Mouse (Mus musculus) urinary bladder, postnatal 10 days (tissue): ENCODE data around the gene Plekho2.

Source experiments
- DNase-seq: peaks from one replicate; pipeline ENCODE4 v3.0.0; 2022; ENCODE audit warnings: low spot score

Gene Plekho2

DNA sequence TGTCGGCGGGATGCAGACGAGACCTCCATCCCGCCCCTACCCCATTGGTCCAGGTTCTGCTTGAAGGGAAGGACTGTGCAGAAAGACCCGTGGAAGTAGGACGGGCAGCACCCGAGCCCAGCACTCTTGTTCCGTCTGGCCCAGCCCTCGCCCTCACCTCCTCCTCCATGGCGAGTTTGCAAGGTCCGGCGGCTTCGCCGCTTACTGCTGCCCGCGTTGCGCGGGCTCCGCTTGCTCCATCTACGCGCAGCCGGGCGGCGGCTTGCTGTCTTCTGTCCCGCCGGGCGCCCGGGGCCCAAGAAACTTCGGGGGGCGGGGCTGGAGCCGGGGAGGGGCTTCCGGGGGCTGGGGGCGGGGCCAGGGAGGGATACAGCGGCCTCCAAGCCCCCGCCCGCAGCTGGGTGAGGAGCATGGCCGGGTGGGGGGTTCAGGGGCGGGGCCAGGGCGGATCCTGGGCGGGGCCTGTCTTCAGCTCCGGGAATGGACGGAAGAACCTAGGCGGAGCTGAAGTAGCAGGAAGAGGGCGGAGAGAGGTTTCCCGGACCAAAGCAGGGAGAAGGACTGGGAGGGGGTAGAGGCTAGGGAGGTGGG, at the start of gene Plekho2:
Plekho2 (minus strand) TSS at position 260 of the 591 bp plus-strand sequence.
- peak; percentile 59 for DNase-seq

GRCm38 (mm10) chr9:65629025-65629766, 49.4 kb upstream of the Plekho2 start, which contains the start of gene Rbpms2:
TSS of gene Rbpms2 (plus strand) at chr9:65629648.
- DNase-seq = no peak

DNA sequence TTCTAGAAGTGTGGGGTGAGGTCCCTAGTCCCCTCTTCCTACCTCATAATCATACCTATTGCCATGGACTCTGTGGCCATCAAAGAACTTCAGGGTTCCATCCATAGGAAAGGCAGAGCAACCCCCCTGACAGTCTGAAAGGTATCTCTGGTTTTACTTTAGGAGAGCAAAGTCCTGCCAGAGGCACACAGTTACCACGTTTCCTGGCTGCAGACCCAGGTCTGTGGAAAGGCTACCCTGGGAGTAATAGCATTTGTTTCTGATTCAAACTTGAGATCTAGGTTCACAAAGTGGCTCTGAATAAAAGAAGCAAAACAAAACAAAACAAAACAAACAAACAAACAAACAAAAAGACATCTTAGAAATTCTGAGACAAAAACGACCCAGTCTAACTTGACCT, 44.4 kb upstream of the Plekho2 start:
- DNase-seq = no peak

GRCm38 (mm10) chr9:65622826-65623225, 43.0 kb upstream of the Plekho2 start:
- DNase-seq = no peak

- no peak for DNase-seq
Observed at GRCm38 (mm10) chr9:65621666-65622065, 41.8 kb upstream of the Plekho2 start.

- no peak for DNase-seq
Observed at GRCm38 (mm10) chr9:65621196-65621595, 41.4 kb upstream of the Plekho2 start.

- no peak for DNase-seq
Observed at GRCm38 (mm10) chr9:65619311-65619710, 39.5 kb upstream of the Plekho2 start.

- DNase-seq = no peak
Observed at GRCm38 (mm10) chr9:65613098-65613497, 33.3 kb upstream of the Plekho2 start.

DNA sequence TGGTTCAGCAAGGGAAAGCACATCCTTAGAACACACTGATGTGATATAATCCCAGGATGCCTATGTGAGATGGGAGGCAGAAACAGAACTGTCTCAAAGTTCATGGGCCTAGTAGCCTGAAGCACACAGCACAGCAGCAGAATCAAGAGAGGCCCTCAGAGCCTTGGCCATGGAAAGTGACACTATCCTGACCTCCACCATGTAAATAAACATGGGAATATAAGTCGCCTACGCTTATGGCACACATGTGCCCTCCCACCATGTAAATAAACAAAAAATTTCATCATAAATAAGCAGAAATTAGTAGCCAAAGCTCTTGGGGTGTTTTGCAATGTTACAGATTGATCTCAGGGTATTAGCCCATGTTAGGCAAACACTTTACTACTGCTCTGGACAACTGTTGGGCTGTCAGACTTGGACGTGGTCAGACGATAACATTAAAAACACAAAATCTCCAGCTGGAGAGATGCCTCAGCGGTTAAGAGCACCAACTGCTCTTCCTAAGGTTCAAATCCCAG, 32.2 kb upstream of the Plekho2 start:
- no peak for DNase-seq

DNA sequence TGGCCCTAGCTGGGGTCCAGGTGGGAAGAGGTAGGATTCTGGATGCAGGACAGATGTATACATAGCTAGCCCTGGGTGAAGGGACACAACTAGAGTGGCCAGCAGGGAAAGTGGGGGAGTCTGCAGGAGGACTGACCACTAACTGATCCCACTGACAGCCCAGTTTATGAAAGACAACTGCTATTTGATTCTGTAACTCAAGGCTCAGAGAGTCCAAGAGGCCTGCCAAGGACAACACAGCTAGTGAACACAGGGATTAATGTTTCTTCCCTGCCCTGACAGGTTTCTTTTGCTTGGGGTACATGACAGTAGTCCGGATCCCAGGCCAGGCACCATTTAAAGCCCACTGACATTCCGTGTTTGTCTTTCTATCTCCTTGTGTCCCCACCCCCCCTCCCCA, 27.3 kb upstream of the Plekho2 start:
- DNase-seq = no peak

DNA sequence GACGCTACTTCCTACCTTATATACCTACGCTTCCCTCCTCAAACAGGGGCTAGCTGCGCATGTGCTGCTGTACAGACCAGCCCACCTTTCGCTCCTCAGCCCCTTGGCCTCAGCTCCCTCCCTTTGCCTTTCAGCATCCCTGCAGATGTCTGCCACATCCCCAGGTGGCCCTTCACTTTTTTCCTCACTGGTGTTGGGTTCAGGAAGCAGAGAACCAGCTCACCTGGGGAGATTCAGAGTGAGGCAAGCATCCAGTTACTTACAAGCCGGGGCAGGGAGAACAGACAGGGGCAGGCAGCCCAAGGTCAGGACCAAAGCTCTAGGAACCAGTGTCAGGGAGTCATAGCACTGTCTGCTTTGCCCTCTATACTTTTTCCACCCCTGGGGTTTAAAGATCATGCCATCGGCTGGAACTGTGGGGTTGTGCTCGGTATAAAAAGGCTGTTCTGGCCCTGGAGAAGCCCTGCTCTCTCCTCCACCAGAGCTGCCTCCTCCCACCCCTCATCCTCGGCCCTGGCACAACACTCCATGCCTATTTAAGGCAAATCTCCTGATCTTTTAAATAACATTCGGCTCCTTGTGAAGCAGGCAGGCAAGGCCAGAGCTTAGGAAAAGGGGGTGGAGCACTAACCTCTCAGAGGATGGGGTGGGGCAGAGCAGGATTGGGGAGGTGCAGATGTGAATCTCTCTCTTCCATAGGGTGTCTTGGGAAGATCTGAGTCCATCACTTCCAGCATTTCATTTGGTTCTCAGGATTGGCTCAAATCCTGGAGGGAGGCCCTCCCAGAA, 26.7 kb upstream of the Plekho2 start:
- DNase-seq = no peak

GRCm38 (mm10) chr9:65605471-65606136, 25.8 kb upstream of the Plekho2 start:
- no peak for DNase-seq

GRCm38 (mm10) chr9:65603401-65604102, 23.7 kb upstream of the Plekho2 start:
- no peak for DNase-seq

- no peak for DNase-seq
Observed at GRCm38 (mm10) chr9:65600951-65601350, 21.1 kb upstream of the Plekho2 start.

- no peak for DNase-seq
Observed at GRCm38 (mm10) chr9:65598765-65599249, 19.0 kb upstream of the Plekho2 start.

DNA sequence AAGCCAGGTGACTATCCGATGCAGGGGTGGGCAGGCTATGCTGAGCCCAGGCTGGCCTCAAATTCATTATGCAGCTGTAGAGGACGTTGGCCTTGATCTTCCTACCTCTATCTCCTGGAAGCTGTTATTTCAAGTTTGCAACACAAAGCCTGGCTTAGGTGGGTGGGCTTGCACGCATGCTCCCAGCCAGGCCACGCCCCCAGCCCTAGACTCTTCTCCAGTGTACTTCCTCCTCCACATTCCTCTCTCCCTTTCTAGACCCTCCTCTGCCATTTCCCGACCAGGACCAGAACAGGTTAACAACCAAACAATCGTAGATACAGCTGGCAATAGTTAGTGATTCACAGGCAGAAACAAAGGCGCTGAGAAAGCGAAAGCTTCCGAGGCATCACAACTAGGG, 13.8 kb upstream of the Plekho2 start:
- no peak for DNase-seq

DNA sequence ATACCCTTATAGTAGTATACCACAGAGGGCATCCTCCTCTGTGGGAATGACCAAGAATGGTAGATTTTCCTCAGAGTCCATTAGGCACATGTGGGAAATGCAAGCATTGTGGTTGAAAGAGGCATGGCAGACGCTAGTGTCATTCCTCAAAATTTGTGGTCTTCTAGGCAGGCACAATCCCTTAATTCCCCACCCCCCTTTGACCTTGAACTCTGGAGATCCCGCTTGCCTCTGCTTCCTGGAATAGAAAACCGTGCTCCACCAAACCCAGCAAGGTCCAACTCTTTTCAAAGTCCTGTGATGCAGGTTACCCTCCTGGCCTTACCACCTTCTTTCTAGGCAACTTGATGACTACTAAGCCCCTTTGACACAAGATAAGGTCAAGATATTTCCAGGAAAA, 12.9 kb upstream of the Plekho2 start:
- DNase-seq = no peak

DNA sequence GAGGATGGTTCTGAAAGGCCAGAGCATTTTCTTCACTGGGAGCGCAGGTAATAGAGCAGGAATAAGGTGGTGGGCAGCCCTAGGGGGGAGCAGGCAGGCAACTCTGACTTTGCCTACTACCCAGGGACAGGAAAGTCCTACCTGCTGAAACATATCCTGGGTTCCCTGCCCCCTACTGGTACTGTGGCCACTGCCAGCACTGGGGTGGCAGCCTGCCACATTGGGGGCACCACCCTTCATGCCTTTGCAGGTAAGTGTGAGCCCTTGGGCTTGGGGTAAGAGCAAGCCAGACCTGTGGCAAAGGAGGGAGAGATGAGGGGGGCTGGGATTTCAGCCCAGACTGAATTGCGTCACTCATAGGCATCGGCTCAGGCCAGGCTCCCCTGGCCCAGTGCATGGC, 9.3 kb upstream of the Plekho2 start:
- no peak for DNase-seq

DNA sequence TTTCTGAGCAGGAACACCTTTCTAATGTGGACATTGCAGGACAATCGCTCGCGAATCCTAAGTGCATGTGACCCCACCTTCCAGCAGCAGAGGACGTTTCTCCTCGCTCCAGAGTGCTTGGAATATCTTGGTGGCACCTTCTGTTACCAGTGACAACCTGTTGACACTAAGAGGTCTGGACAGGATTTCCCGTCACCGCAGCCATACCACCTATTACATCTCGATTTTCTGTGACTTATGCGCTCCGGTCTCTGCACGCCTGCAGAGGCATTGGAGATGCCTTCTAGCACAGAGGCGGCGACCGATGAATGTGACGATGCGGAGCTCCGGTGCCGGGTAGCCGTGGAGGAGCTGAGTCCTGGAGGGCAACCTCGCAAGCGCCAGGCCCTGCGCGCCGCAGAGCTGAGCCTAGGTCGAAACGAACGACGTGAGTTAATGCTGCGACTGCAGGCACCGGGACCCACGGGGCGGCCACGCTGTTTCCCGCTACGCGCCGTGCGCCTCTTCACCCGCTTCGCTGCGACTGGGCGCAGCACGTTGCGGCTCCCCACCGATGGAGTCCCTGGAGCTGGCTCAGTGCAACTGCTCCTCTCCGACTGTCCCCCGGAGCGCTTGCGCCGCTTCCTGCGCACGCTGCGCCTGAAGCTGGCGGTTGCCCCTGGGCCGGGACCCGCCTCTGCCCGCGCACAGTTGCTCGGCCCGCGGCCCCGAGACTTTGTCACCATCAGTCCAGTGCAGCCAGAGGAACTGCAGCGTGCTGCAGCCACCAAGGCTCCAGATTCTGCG, 7.9 kb upstream of the Plekho2 start:
- DNase-seq = no peak

- no peak for DNase-seq
Observed at GRCm38 (mm10) chr9:65587270-65587572, 7.4 kb upstream of the Plekho2 start.
